Mouse (Mus musculus) T-helper 1 cell (primary cell): ENCODE measurements around the gene Leng9.

Source experiments
- in situ Hi-C: fragments of 300-600 bp; cut with MboI, MseI; formaldehyde crosslinking; loops from one replicate; pipeline ENCODE4 v1.15.1; 2025; ENCODE audit warnings: high pct_unique_total_duplicates

Gene Leng9

DNA sequence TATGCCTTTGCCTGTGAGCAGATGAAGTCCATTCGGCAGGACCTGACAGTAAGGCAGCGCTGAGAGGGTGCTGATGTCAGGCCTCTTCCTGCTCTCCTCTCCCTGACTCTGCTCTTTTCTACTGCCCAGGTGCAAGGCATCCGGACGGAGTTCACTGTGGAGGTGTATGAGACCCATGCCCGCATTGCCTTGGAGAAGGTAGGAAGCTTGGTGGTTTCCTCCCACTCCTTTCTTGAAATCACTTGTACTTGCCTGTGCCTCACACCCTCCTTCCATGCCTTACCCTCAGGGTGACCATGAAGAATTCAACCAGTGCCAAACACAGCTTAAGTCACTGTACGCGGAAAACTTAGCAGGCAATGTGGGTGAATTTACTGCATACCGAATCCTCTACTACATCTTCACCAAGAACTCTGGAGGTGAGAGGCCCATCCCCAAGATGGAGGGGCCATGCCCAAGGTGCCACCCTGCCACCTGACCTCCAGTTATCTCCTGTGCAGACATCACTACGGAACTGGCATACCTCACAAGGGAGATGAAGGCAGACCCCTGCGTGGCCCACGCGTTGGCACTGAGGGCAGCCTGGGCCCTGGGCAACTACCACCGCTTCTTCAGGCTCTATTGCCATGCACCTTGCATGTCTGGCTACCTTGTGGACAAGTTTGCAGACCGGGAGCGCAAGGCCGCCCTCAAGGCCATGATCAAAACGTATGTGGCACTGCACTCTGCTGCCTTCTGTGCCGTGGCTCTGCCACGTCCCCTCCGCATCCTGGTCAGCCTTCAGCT is 5.2 kb downstream of the Leng9 start:
- in situ Hi-C loops, result loop anchor here (5.0 to 10.0 kb wide), 3 partner anchors 377 to 920 kb away; partner anchors contain the start of genes Prpf31, Tfpt, Tnni3 and U2af2

DNA sequence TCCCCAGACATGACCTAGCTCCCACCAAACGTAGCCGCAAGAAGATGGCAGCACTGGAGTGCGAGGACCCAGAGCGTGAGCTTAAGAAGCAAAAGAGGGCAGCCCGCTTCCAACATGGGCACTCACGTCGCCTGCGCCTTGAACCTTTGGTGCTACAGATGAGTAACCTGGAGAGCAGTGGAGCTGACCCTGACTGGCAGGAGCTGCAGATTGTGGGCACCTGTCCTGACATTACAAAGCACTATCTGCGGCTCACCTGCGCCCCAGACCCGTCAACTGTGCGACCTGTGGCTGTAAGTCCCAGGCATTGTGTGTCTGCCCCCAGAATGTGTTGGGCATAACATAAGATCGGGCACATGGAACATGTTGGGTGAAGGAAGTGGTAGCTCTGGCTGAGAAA is 6.1 kb downstream of the Leng9 start:
- in situ Hi-C loops, result loop anchor here (10.0 kb wide), 2 partner anchors 519 to 921 kb away; partner anchors contain the start of genes Prpf31, Tfpt and U2af2

DNA sequence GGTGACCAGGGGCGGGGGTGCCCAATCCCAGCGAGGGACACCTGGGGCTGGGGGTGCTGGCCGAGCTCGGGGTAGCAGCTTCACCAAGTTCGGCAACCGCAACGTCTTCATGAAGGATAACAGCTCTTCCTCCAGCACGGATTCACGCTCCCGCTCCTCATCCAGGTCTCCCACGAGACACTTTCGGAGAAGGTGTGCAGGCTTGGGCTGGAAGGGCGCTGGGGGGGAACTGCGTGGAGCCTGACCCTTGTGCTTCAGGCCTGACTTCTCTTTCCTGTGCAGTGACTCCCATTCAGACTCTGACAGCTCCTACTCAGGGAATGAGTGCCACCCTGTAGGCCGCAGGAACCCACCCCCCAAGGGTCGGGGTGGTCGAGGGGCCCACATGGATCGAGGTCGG is 6.7 kb downstream of the Leng9 start:
- in situ Hi-C loops, result loop anchor here (10.0 kb wide), 2 partner anchors 519 to 921 kb away; partner anchors contain the start of genes Prpf31, Tfpt and U2af2

DNA sequence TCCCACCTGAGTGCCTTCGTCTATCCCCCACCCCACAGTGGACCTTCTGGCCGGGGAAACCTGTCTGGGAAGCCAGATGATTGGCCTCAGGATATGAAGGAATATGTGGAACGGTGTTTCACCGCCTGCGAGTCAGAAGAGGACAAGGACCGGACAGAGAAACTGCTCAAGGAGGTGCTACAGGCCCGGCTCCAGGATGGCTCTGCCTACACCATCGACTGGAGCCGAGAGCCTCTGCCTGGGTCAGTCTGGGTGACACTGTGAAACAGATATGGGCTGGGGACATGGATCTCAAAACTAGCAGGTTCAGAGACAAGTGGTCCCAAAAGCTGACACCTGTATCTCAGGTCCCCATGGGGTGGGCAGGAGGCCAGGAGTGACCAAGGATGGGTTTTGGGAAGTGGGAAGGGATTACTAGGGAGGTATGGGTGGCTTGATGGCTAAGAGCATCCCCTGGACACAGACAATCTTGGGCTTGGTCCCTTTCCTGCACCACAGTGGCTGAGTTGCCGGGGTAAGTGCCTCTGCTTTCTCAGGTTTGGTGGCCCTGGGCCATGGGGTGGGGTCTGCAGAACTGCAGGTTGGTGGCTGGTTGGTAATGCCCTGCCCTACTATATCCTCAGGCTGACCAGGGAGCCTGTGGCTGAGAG is 7.3 kb downstream of the Leng9 start:
- in situ Hi-C loops, result loop anchor here (10.0 kb wide), 2 partner anchors 518 to 922 kb away; partner anchors contain the start of genes Prpf31, Tfpt and U2af2

DNA sequence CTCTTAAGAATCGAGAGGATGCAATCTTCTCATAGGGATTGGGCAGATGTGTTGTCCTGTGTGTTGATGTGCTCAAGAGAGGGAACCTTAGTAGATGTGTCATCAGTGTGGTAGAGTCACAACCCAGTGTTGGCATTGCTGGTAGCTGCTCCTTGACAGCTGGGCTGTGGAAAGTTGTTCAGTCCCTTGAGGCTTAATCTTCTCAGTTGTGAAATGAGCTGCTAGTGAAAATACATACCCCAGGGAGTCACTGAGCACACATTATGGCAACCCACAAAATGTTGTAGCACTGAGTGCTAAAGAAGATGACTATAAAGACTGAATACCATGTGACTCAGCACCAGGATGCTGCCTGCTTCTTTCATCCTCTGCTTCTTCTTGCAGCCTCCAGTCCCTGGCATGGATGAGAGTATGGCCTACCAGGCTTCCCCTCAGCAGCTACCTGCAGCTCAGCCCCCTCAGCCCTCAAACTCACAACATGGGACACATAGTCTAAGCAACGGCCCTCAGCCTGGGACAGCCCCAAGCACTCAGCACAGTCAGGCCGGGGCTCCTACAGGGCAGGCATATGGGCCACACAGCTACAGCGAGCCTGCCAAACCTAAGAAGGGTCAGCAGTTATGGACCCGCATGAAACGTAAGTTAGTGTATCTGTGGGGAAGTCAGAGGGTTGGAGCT is 8.4 kb downstream of the Leng9 start:
- in situ Hi-C loops, result loop anchor here (10.0 kb wide), 2 partner anchors 517 to 923 kb away; partner anchors contain the start of genes Prpf31, Tfpt and U2af2

DNA sequence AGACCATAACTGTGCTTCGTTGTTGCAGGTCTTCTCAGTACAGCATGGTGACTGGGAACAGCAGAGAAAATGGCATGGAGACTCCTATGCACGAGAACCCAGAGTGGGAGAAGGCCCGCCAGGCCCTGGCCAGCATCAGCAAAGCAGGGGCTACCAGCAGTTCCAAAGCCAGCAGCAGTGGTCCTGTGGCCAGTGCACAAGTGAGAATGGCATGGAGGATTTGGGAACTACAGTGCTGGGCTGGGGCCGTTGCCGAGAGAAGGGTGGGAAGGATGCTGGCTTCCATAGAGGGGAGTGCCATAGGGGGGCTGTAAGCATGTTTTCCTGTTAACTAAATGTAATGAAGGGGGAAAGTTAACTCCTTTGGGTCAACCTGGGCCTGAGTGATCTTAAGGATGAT is 10.8 kb downstream of the Leng9 start:
- in situ Hi-C loops, result no loop called here

DNA sequence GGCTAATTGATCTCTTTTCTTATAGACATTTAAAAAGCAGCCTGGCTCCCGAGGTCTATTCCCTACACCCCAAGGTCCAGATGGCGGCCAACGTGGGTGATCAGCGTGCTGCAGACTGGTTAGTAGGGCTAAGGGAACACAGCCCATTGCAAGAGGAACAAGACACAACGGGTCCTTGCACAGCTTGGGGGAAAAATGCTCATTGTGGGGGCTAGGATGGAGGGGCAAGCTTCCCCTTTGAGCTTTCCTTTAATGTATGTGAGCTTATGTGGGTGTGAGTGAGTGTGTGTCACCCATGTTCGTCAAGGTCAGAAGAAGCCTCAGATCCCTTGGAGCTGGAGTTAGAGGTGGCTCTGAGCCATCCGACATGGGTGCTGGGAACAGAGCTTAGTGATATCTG is 11.5 kb downstream of the Leng9 start:
- in situ Hi-C loops, result no loop called here

DNA sequence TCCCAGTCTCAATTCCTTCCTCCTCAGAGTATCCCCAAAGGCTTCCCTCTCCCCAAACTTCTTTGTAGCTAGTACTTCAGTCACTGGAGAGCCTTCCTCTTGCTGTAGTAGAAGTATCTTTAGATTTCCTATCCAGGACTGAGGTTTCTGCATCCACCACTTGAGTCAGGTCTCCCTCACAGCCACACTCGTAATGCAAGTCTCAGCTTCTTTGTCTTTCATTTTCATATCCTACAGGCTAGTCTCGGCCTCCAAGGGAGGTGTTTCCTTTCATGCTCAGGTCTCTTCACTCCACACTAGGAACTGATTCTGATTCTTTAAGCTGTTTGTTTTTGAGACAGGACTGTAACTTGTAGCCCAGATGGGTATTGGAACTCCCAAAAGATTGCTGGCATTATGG is 12.0 kb downstream of the Leng9 start:
- in situ Hi-C loops, result no loop called here

DNA sequence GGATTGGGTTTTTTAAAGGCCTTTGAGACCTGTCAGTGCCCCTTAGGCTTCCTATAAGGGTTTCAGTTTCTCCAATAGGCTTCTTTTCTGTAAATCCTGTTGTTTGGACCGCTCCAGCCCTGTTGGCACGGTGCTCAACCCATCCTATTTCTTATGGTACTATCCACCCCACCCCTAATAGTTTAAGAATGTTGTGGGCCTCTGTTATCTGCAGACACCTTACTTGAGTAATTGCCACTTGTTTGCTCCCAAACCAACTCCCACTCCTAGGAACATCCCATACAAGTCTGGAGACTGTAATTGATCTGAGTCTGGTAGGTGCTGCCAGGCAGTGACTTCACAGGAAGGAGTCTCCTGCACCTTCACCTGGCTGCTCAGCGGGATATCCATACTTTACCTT is 12.4 kb downstream of the Leng9 start:
- in situ Hi-C loops, result no loop called here

DNA sequence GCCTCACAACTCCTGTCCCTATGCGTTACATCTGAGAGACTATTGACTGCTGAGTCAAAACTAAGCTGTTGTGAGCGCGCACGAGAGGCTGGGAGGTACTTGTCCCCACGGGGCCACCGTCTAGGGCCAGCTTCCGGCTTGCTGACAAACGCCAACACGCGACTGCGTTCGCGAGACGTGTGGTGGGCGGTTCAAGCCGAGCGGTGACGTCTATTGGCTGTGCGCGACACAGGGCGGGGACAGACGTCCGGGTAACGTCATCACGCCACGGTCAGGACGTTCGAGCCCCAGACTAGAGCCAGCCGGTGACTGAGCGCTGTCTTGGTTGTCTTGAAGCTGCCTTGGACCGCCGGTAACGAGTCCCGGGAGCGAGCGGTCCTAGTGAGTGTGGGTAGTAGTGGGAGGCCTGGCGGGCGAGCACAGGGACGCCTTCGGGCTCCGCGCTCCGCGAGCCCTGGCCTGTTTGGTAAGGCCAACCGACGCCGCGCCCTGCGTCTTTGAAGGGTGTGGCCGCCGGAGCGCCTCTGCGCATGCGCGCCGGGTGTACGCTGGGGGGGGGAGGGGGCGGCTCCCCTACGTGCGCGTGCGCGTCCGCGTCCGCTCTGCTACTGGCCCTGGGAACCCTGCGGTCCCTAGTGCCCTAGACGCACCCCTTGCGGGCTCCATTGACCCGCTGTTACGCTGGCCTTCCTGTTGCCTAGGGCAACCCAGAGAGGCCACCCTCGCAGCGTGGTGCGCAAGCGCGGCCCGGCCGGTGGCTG is 13.2 kb downstream of the Leng9 start, which contains the start of gene Leng8:
Gene Leng8 (plus strand): TSS at position 269 of the 761 bp plus-strand sequence.
- in situ Hi-C loops, result no loop called here

DNA sequence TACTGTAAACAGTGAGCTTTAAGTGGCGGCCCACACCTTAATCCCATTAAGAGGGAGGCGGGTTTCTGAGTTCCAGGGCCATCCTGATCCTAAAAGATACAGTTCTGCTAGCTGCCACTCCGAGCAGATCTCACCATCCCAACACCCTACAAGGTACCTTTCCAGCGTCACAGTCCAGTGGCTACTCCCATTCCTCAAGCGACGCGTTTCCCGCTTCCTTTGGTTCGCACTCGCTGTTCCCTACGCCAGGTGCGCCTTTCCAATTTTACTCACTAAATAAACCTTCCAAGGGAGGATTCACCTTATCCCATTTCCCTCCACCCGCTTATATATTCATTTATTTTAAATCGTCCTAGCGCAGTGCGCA is 13.8 kb downstream of the Leng9 start:
- in situ Hi-C loops, result no loop called here

DNA sequence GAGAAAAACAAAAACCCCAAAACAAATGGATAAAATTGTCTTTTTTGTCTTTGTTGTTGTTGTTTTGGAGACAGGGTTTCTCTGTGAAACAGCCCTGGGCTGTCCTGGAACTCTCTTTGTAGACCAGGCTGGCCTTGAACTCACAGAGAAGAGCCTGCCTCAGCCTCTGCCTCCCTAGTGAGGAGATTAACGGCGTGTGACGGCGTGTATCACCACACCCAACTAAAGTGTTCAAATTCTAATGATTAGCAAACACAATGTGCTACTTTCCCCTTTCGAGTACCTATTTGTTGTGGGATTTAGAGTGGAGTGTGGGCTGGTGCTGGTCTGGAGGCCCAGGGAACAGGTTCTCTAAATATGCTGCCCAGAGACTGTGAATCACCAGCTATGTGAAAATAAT is 15.3 kb downstream of the Leng9 start:
- in situ Hi-C loops, result no loop called here

DNA sequence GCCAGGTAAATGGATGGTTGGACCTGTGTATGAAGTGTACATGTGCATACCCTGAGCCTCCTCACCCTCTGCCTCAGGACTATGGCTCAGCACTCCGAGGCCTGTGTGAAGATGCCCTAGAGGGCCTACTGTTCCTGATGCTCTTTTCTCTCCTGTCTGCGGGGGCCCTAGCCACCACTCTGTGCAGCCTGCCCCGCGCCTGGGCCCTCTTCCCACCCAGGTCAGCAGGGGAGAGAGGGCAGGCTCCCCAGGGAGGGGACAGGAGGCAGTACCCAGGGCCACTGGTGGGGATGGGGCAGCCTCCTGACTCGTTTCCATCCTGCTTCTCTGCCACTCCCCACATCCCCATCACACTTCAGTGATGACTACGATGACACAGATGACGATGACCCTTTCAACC is 17.2 kb downstream of the Leng9 start:
- in situ Hi-C loops, result no loop called here

DNA sequence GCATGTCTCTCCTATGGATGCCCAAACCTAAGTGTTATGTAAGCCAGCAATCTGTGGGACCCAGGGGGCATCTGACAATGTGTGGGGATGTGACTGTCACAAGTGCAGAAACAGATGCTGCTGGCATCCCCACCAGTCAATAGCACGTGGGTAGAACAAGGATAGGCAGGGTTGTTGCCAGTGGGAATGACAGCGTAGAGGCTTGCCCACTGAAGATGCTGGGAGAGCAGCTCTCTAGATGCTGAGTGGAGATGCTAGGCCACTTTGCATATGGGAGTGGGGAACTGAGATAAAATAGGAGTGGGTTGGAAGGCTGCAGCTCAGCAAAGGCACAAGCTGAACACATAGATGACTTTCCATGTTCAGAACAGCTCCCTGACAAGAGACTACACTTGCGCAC is 17.6 kb downstream of the Leng9 start:
- in situ Hi-C loops, result no loop called here

DNA sequence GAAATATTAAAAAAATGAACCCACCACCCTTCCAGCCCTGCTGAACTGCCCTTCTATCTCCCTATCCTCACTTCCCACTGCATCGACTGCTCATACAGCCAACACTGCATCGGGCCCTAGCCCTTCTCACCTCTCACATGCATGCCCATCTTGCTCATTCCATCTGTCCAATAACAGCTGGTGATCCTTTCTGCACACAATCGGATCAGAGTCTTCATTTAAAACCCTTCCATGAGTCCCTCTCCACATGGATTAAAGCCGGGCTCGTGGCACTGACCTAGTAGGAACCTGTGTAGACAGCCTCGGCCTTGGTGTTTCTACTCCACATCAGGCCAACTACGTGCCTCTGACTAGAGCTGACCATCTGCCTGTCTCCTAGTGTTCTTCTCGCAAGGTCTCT is 18.2 kb downstream of the Leng9 start:
- in situ Hi-C loops, result no loop called here

DNA sequence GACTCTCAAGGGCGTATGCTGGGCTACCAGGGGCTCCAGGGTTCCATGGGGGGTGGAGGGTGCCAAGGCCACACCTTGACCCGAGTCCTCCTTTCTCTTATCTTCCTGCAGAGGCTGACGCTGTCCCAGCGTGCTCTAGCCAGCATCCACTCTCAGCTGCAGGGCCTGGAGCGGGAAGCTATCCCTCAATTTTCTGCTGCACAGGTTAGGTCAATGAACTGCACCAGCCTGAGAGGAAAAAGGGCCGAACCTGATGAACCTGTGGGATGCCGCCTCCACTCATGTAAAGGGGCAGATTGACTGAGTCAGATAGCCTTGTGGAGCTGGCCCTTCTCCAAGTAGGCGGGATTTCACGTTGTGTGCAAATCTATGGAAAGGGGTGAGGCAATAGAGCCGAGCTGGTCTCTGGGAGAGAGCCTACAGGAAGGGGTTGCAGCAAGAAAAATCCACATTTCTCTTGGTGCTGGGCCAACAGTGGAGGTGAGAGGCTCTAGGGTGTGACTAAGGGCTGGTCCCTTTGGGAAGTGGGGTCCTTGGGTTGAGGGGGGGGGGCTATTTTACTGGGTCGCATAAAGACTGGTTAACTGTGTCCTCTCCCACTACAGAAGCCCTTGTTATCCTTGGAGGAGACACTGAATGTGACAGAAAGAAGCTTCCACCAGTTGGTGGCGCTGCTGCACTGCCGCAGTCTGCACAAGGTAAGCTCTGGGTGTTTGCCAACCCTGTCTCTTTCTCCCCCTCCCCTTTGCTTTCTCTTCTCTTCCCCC is 19.3 kb downstream of the Leng9 start:
- in situ Hi-C loops, result no loop called here

DNA sequence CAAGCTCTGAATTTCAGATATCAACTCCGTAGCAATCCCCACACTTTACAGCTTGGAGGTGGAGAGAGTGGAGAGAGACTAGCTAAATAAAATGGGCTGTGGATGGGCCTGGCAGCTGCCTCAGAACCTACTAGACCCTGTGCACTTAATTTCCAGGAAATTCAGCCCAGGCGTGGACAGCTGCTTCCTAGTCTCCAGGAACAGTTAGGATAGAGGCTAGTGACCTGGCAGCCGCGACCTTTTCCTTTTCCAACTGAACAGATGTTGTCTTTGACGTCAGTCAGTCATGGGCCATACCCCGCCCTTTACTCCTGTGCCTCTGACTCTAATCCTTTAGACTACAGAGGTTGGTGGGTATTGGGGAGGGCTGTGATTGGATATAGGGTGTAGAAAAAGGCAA is 21.3 kb downstream of the Leng9 start:
- in situ Hi-C loops, result loop anchor here (5.0 kb wide), 1 partner anchor 308 kb away; no protein-coding TSS in a partner anchor

DNA sequence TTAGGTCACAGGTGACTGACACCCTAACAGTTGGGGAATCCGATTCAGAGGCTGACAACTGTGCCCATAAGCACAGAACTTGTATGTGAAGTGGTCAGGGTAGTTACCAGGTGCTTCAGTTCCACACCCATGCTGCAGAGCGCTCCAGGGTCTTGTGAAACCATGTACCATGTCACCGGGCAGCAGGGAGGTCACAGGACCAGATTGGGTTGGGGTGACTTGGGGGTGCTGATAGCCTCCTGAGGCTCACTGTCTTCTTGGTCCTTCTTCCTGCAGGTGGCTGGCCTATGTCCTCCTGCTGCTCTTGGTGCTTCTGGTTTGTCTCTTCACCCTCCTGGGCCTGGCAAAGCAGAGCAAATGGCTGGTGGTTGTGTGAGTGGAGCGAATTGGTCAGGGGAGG is 22.3 kb downstream of the Leng9 start:
- in situ Hi-C loops, result loop anchor here (5.0 kb wide), 1 partner anchor 309 kb away; no protein-coding TSS in a partner anchor

DNA sequence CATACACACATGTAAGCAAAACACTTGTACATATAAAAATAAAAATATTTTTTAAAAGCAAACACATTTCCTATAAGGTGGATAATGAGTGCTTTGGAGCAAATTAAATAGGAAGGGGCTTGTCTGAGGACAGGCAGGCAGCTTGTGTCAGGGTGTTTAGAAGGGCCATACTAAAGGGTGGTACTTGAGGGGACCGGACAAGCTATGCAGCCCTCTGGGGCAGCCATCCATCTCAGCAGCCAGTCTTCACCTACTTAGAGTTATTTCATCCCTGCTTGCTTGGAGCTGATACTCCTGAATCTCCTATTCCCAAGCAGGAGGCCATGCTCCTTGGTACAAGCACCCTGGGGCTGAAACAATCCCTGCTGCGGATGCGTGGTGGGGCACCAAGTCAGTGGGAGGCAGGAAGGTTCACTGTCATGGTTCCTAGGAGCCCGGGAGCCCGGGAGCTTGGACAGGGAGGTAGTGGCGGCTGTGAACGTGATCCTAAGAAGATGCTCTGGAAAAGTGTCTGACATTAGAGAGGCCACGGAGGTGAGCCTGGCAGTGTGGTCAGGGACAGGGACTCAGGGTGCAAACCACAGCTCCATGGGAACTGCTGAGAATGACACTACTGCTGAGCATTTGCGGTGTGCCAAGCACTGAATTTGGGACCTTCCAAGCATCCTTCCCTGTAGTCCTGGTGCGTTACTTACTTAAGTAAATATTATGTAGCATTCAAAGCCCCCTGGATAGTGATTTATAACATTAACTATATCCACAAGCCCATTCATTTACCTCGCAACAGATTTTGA is 23.0 kb downstream of the Leng9 start:
- in situ Hi-C loops, result loop anchor here (5.0 kb wide), 1 partner anchor 310 kb away; no protein-coding TSS in a partner anchor

DNA sequence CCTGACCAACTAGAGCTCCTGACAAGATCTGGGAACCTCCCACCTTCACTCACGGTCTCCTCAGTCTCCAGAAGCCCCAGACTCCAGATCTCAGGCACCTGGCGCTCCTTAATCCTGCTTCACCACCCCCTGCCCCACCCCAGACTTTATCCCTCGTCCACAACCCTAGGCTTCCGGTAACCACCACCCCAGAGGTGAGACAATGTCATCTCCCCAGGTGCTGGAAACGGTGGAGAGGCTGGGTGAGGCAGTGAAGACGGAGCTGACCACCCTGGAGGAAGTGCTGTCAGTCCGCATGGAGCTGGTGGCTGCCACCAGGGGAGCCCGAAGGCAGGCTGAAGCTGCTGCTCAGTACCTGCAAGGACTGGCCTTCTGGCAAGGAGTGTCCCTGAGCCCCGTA is 24.9 kb downstream of the Leng9 start:
- in situ Hi-C loops, result loop anchor here (5.0 kb wide), 1 partner anchor 312 kb away; no protein-coding TSS in a partner anchor
